Mouse (Mus musculus): ENCODE measurements around the gene Alg14.

GRCm38 (mm10) chr3:121261251-121261650 is 30.3 kb upstream of the Alg14 start:
- TF ChIP-seq TAL1 (IDR thresholded peaks at IDR 0.05; ENCODE audit: low read length) (no peak), POLR2A (IDR thresholded peaks at IDR 0.05; ENCODE audit: control insufficient read depth in 1 of 2, insufficient read depth in 1 of 2, low read depth in 1 of 2, low read length in 2 of 2, poor library complexity in 1 of 2) (no peak), MAFK (IDR thresholded peaks at IDR 0.05; ENCODE audit: borderline replicate concordance, low read depth, low read length) (no peak), SIN3A (IDR thresholded peaks at IDR 0.05; ENCODE audit: low read length) (no peak), EP300 (IDR thresholded peaks at IDR 0.05; ENCODE audit: low read depth in 1 of 2, low read length in 2 of 2) (no peak), CTCF (IDR thresholded peaks at IDR 0.05 in 2 of 3, conservative IDR thresholded peaks at IDR 0.05 in 1 of 3; ENCODE audit: control insufficient read depth in 1 of 3, insufficient read depth in 1 of 3, low read depth in 2 of 3, low read length in 3 of 3, poor library complexity in 1 of 3, severe bottlenecking in 1 of 3) (no peak), MYC (IDR thresholded peaks at IDR 0.05; ENCODE audit: low read depth, low read length) (no peak), TBP (IDR thresholded peaks at IDR 0.05; ENCODE audit: low read depth, low read length) (no peak), POLR2AphosphoS2 (IDR thresholded peaks at IDR 0.05; ENCODE audit: low read length) (no peak), MXI1 (IDR thresholded peaks at IDR 0.05; ENCODE audit: low read depth, low read length) (no peak), KAT2A (conservative IDR thresholded peaks at IDR 0.05; ENCODE audit: low read depth, low read length) (no peak)
